Mouse (Mus musculus) midbrain, embryonic 13.5 days (tissue): ENCODE measurements at regions not wholly inside any gene's neighbourhood (a gene's known extent, or its start where the extent isn't known, plus 50 kb on each side); places are given as distances from the start of the nearest gene placed in this dataset.

Experiments
- ATAC-seq: fragments of 200-750 bp; cut with Nextera tagmentation; 2 replicates; pipeline ENCODE4 v1.8.0; 2017; ENCODE audit warnings: mild to moderate bottlenecking, moderate TSS enrichment, moderate library complexity
- H3K27ac ChIP-seq: fragments of 300-500 bp; sonication (generic); 2 replicates; pipeline ENCODE4 v1.5.1; 2015; ENCODE audit warnings: inconsistent platforms, mild to moderate bottlenecking, moderate library complexity
- H3K27me3 ChIP-seq: fragments of 300-500 bp; sonication (generic); 2 replicates; pipeline ENCODE4 v1.6.1; 2015; ENCODE audit warnings: mild to moderate bottlenecking, inconsistent platforms
- H3K36me3 ChIP-seq: fragments of 300-500 bp; sonication (generic); 2 replicates; pipeline ENCODE4 v1.6.1; 2015; ENCODE audit warnings: mild to moderate bottlenecking, inconsistent platforms
- H3K4me1 ChIP-seq: fragments of 300-500 bp; sonication (generic); replicated peaks from 2 replicates; pipeline ENCODE4 v1.6.1; 2015; ENCODE audit warnings: inconsistent platforms
- H3K4me2 ChIP-seq: fragments of 300-500 bp; sonication (generic); replicated peaks from 2 replicates; pipeline ENCODE4 v1.6.1; 2015; ENCODE audit warnings: moderate library complexity, mild to moderate bottlenecking, inconsistent platforms
- H3K4me3 ChIP-seq: fragments of 300-500 bp; sonication (generic); replicated peaks from 2 replicates; pipeline ENCODE4 v1.5.1; 2015; ENCODE audit warnings: mild to moderate bottlenecking, inconsistent platforms
- H3K9ac ChIP-seq: fragments of 300-500 bp; sonication (generic); replicated peaks from 2 replicates; pipeline ENCODE4 v1.6.1; 2015; ENCODE audit warnings: mild to moderate bottlenecking, inconsistent platforms
- H3K9me3 ChIP-seq: fragments of 300-500 bp; sonication (generic); 2 replicates; pipeline ENCODE4 v1.6.1; 2016; ENCODE audit warnings: mild to moderate bottlenecking, inconsistent platforms
- WGBS: fragments of 180-500 bp; shearing (Covaris S2); methylation state at CpG from one replicate; pipeline ENCODE4 v1.1.7; 2015; 5-methylcytosine and 5-hydroxymethylcytosine counted together

DNA sequence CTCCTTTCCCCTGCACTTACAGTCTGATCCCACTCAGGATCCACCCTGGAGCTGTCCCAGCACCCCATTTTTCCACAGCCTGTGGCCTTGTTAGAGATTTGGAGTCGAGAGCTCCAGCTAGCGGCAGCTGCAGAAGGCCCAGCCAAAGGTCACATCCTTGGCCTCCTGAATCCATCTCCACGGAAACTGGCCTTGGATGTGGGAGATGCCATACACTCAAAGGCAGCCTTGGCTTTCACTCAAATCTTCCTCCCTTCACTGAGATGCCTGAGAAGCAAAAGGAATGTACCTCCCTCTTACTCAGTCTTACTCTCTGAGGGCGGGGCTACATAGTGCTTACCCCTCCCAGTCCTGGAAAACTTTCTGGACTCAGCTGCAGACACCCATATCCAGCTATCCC is 56.2 kb upstream of the Ky start:
- 47% methylated on average over 4 of the region's 4 CpGs for WGBS

DNA sequence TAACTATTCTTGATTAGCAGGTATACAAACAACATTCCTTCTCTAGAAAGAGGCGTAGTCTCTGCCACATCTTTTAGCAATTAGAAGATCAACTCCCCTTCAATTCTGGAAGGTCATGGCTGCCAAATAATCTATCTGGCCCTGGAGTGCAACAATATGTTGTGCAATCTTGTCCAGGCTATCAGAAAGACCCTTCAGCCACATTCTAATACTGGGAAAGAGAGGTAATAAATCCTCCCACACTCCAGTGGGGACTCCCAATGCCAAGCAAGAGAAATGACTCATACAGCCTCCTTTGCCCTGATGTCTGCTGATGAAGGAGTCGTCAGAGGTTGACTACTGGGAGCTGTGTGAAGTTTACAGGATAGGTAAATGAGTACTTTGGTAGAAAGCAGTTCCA is 59.5 kb upstream of the Ky start:
- H3K9me3 ChIP-seq: no peaks in the 10 kb centered on the region
- H3K4me1 ChIP-seq: no peaks in the 10 kb centered on the region
- no peak overlapping the region for H3K4me3 ChIP-seq
- WGBS: 84% methylated on average over 2 of the region's 2 CpGs
- H3K9ac ChIP-seq: no peak overlapping the region
- no peak for ATAC-seq
- H3K27me3 ChIP-seq: no peaks in the 10 kb centered on the region
- no peak overlapping the region for H3K4me2 ChIP-seq
- no peaks in the 10 kb centered on the region for H3K36me3 ChIP-seq
- no peak overlapping the region for H3K27ac ChIP-seq

More for the DNA sequence above, 56.2 kb upstream of the Ky start:
- Histone ChIP-seq H3K27me3 (no peaks in the 10 kb centered on the region), H3K4me1 (no peaks in the 10 kb centered on the region), H3K9me3 (no peaks in the 10 kb centered on the region), H3K36me3 (no peaks in the 10 kb centered on the region), H3K4me2 (no peak overlapping the region), H3K4me3 (no peak overlapping the region), H3K27ac (no peak overlapping the region), H3K9ac (no peak overlapping the region)
- no peak for ATAC-seq

DNA sequence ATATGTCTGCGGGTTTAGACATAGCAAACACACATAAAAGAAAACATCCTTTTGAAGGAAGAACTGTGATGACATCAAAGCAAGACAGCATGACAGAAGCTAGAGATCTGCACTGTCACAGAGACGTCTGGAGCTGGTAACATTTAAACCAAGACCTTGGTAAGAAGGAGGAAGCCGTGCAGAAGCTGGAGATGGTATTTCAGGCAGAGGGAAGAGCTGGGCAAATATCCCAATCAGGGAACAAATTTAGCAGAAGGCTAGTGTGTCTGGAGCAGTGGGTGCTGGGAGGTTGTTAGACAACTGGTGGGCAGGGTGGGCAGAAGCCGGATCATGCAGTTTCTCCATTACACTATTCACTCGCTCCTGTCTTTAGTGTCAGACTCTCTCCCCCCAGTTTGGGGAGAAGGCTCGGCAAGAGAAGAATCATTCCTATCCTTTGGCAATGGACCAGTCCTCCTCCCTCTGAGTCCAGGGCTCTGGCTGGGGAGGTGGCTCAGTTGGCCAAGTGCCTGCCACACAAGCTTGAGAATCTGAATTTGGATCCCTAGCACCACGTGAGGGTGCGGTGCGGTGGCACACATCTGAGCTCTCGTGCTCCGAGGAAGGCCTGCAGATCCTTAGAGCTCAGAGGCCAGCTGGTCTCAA is 63.2 kb upstream of the Ky start:
- Histone ChIP-seq H3K4me1 (no peaks in the 10 kb centered on the region), H3K9me3 (no peaks in the 10 kb centered on the region), H3K27me3 (no peaks in the 10 kb centered on the region), H3K27ac (no peak overlapping the region), H3K4me3 (no peak overlapping the region), H3K36me3 (no peaks in the 10 kb centered on the region), H3K4me2 (no peak overlapping the region), H3K9ac (no peak overlapping the region)
- WGBS: 90% methylated on average over 11 of the region's 11 CpGs
- ATAC-seq: no peak

DNA sequence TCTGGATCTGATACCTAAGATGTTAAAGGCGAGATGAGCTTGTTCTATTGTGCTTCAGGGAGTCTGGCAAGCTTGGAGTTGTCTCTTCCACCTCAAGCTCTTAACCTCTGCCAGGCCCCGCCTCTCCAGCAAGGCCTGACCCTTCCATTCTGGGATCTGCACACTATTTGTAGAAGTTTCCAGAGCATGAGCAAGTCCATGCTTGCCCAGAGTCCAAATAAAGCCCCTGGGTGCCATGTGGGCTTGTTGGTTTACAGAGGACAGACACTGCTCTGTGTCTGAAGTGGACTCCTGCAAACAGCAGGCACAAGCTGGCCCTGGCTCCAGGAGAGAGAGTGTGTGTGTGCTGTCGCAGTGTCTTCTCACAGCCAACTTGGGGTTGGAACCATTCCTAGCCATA is 67.9 kb upstream of the Ky start:
- no peaks in the 10 kb centered on the region for H3K36me3 ChIP-seq
- 0 out of 2 replicates have a peak, but pooled peaks cover 6% of the 10 kb centered on the region for H3K4me1 ChIP-seq
- no peak overlapping the region for H3K9ac ChIP-seq
- 0 out of 2 replicates have a peak, but pooled peaks cover 3% of the 10 kb centered on the region for H3K27me3 ChIP-seq
- H3K9me3 ChIP-seq: no peaks in the 10 kb centered on the region
- H3K4me2 ChIP-seq: no peak overlapping the region
- no peak overlapping the region for H3K4me3 ChIP-seq
- WGBS: 86% methylated on average over 3 of the region's 3 CpGs
- no peak overlapping the region for H3K27ac ChIP-seq
- ATAC-seq: no peak

DNA sequence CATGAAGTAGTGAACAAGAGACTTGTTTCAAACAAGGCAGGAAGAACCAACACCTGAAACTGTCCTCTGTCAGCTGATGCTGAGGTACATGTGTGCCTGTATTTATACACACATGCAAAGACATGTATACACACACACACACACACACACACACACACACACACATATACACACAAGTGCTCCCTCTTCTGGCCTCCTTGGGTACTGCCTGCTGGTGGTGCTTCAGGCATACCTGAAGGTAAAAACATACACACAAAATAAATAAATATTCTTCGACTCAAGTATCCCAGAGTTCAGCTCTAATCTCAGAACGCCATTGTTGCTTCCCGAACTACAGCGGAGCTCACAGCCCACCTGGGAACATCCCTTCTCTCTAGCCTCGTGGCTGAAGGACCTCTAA is 69.2 kb upstream of the Ky start:
- Histone ChIP-seq H3K4me2 (no peak overlapping the region), H3K9me3 (no peaks in the 10 kb centered on the region), H3K27ac (no peak overlapping the region), H3K36me3 (no peaks in the 10 kb centered on the region), H3K4me1 (0 out of 2 replicates have a peak, but pooled peaks cover 10% of the 10 kb centered on the region), H3K27me3 (0 out of 2 replicates have a peak, but pooled peaks cover 3% of the 10 kb centered on the region), H3K4me3 (no peak overlapping the region), H3K9ac (no peak overlapping the region)
- WGBS: 86% methylated on average over 5 of the region's 5 CpGs
- no peak for ATAC-seq

DNA sequence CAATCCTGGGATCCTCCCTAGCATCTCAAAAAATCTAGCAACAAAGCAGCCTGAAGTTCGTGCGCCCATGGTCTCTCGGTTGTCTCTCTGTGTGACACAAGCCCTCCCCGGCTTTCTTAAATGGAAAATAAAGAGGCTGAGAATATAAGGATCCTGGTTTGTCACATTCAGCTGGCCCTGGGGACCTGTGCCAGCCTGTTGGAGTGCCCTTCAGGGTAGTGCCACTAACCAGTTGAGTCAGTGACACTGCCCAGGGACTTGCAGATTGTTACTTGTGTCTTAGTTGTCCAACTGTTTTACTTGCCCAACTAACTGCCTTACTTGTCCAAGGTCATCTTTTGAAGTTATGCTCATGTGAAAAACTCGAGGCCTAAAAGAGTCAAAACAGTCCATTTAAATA is 73.5 kb upstream of the Ephb1 start:
- Histone ChIP-seq H3K27me3 (no peaks in the 10 kb centered on the region), H3K9me3 (no peaks in the 10 kb centered on the region), H3K4me2 (no peak overlapping the region), H3K27ac (no peak overlapping the region), H3K36me3 (no peaks in the 10 kb centered on the region), H3K4me3 (no peak overlapping the region), H3K4me1 (peaks cover 25% of the 10 kb centered on the region), H3K9ac (no peak overlapping the region)
- WGBS: 87% methylated on average over 5 of the region's 5 CpGs
- no peak for ATAC-seq

DNA sequence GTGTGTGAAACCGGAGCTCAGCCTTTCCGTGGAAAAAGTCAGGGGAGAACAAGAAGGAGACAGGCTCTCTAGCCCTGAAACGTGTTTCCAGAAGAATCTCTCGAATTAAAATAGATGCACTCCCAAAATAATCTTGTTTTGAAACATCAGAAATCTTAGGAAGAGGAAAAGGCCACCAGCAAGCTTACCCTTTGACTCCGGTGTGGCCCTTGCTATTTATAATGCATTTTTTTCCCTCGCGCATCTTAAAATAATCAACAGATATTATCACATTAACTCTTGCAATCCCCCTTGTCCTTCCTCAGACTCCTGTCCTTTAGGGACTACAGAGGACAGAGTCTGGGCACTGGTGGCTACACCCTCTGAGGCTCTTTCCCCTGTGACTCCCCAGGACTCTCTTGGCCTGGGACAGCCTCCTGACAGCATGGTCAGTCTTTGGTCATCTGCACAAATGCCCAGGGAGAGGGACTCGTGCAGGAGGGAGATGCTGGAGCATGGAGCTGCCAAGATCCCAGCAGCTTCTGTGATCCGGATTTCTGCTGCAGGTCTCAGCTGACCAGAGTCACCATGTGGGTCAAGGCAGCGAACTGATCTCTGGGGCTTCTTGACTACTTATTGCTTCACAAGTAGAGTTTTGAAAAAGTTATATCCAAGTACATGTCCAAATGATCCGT is 70.3 kb upstream of the Ephb1 start:
- H3K27me3 ChIP-seq: peaks cover 3% of the 10 kb centered on the region; the same call in 1 of the 2 replicates
- WGBS: 48% methylated on average over 11 of the region's 11 CpGs

DNA sequence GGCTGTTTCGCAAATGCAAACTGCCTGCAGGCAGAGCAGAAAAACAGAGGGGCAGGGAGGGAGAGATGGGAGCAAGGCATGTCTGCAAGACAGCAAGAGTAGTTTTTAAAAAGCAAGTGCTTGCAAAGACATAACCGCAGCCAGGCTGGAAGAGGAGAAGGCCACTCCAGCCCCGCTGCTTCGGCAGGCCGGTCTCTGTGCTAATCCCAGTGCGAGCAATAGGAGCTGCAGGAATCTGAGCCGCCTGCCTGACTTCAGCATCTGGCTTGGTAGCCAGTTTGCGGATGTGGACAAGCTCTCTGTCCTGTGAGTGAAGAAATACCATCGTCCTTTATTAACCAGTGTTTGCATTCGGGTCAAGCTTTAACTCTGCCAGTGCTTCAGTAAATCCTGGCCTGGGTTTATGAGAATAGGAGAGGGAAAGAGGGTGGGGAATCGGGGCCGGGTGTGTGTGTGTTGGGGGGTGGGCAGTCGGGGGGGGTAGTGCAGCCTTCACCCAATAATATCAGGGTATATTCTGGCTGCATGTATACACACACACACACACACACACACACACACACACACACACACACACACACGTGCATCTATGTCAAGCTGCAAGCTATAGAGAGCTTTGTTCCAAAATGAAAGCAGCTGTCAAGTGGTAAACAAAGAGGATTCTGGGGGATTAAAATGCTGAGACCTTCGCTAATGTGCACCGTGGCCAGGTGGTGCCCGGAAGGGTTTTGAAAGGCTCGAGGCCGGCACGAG is 69.6 kb upstream of the Ephb1 start:
- H3K4me3 ChIP-seq: no peak overlapping the region
- H3K4me1 ChIP-seq: peaks cover 39% of the 10 kb centered on the region
- ATAC-seq: peak; percentile 71
- H3K4me2 ChIP-seq: peak overlapping the region; percentile 43
- peak overlapping the region; percentile 42 for H3K9ac ChIP-seq
- H3K9me3 ChIP-seq: no peaks in the 10 kb centered on the region
- WGBS: 3% methylated on average over 20 of the region's 20 CpGs
- H3K27ac ChIP-seq: peak overlapping the region; percentile 86
- H3K27me3 ChIP-seq: peaks cover 3% of the 10 kb centered on the region; the same call in 1 of the 2 replicates
- no peaks in the 10 kb centered on the region for H3K36me3 ChIP-seq

More for the DNA sequence above, 70.3 kb upstream of the Ephb1 start:
- H3K36me3 ChIP-seq: no peaks in the 10 kb centered on the region
- peaks cover 34% of the 10 kb centered on the region for H3K4me1 ChIP-seq
- 0 out of 2 replicates have a peak overlapping the region, but pooled peaks have one; percentile 29 for H3K9ac ChIP-seq
- peak overlapping the region; percentile 43 for H3K4me2 ChIP-seq
- H3K4me3 ChIP-seq: no peak overlapping the region
- ATAC-seq: no peak
- no peaks in the 10 kb centered on the region for H3K9me3 ChIP-seq
- H3K27ac ChIP-seq: peak overlapping the region; percentile 86

DNA sequence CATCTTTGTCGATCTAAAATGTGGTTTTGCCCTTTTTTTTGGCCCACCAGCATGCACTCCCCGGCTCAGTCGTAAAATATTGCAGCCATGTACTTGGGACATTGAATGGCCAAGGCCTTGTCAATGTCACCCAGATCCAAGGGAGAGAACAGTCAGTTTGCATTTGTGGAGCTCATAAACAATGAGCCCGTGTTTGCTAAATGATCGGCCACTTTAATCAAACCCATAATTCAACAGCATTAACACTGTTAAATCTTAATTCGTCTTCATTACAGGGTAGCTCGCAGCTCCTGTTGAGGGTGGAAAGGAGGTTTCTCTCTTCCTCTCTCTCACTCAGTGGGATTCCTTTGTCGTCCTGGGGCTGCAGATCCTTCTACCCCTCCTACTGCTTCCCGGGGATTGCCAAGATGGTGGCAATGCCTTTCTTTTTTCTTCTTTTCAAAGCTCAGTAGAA is 69.0 kb upstream of the Ephb1 start:
- Histone ChIP-seq H3K4me1 (peaks cover 39% of the 10 kb centered on the region), H3K9ac (peak overlapping the region; percentile 42), H3K27me3 (peaks cover 3% of the 10 kb centered on the region; the same call in 1 of the 2 replicates), H3K4me2 (peak overlapping the region; percentile 43), H3K9me3 (no peaks in the 10 kb centered on the region), H3K4me3 (no peak overlapping the region), H3K27ac (peak overlapping the region; percentile 86), H3K36me3 (no peaks in the 10 kb centered on the region)
- ATAC-seq: peak; percentile 35; the same call in 1 of the 2 replicates
- WGBS: 10% methylated on average over 9 of the region's 9 CpGs

DNA sequence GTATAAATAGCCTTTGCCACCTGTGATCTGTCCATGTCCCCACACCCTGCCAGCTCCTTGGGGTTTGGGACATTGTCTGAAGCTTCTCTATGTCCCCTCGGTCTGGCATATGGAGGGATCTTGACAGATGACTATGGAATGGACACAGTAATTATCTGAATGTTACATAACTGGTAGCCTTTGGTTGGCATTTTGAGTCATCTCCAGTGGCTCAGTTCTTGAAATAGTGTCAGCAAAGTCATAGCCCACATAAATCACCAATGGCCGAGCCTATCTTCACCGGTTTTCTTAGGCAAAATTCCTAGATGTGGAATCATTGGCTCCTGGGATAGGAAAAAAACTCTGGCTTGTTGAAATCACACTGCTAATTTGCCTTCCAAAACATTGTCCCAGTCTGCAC is 67.3 kb upstream of the Ephb1 start:
- ATAC-seq: no peak
- Histone ChIP-seq H3K9me3 (no peaks in the 10 kb centered on the region), H3K27ac (no peak overlapping the region), H3K4me1 (peaks cover 39% of the 10 kb centered on the region), H3K4me2 (no peak overlapping the region), H3K4me3 (no peak overlapping the region), H3K36me3 (no peaks in the 10 kb centered on the region), H3K9ac (no peak overlapping the region), H3K27me3 (peaks cover 3% of the 10 kb centered on the region; the same call in 1 of the 2 replicates)
- 85% methylated on average over 3 of the region's 3 CpGs for WGBS

DNA sequence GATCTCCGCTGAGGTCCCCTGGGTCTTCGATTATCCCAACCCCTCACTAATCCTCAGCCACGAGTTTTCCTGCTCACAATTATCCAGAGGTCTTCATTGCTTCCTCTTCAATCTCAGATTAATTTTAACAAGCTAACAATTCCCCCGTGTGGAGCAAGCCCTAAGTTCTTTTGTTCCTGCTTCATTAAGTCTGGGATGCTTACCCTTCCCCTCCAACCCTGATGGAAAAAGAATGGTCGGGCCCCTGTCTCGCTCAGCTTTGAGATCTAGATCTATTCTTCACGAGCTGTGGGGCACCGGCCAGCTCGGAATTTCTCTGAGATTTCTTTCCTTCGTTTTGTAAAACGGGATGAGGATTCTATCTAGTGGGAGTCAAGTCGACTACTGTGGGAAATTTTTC is 65.7 kb upstream of the Ephb1 start:
- WGBS: 1% methylated on average over 12 of the region's 12 CpGs
- Histone ChIP-seq H3K9ac (no peak overlapping the region), H3K4me1 (peaks cover 39% of the 10 kb centered on the region), H3K36me3 (no peaks in the 10 kb centered on the region), H3K27me3 (peaks cover 3% of the 10 kb centered on the region; the same call in 1 of the 2 replicates), H3K9me3 (no peaks in the 10 kb centered on the region), H3K4me2 (0 out of 2 replicates have a peak overlapping the region, but pooled peaks have one; percentile 1), H3K27ac (no peak overlapping the region), H3K4me3 (no peak overlapping the region)
- peak; percentile 40; the same call in 1 of the 2 replicates for ATAC-seq

DNA sequence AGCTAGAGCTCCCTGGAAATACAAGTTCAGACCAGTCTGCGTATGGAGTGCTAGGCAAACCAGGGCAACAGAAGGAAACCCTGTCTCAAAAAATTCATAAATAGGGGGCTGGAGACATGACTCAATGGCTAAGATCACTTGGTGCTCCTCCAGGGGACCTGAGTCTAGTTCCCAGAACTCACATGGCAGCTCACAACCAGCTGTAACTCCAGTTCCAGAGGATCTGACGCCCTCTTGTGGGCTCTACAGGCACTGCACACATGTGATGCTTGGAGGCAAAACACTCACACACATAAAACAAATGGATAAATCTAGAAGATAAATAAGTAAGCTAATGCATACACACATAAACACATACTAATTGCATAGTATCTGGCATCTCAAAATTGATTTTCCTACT is 59.1 kb upstream of the Ephb1 start:
- no peaks in the 10 kb centered on the region for H3K36me3 ChIP-seq
- no peaks in the 10 kb centered on the region for H3K27me3 ChIP-seq
- H3K4me3 ChIP-seq: no peak overlapping the region
- WGBS: 71% methylated on average over 2 of the region's 2 CpGs
- H3K4me1 ChIP-seq: no peaks in the 10 kb centered on the region
- H3K9me3 ChIP-seq: no peaks in the 10 kb centered on the region
- no peak overlapping the region for H3K4me2 ChIP-seq
- ATAC-seq: no peak
- no peak overlapping the region for H3K9ac ChIP-seq
- no peak overlapping the region for H3K27ac ChIP-seq
